Mouse (Mus musculus) heart, postnatal 10 days (tissue): ENCODE measurements at regions not wholly inside any gene's neighbourhood (a gene's known extent, or its start where the extent isn't known, plus 50 kb on each side); places are given as distances from the start of the nearest gene placed in this dataset.

ENCODE experiments used
- DNase-seq, 2 experiments: peaks; one replicate each; pipeline ENCODE4 v3.0.0; 2021
- intact Hi-C: fragments of 180-260 bp; cut with DNase I; formaldehyde crosslinking; loops from one replicate; pipeline ENCODE4 v1.15.1; 2025

DNA sequence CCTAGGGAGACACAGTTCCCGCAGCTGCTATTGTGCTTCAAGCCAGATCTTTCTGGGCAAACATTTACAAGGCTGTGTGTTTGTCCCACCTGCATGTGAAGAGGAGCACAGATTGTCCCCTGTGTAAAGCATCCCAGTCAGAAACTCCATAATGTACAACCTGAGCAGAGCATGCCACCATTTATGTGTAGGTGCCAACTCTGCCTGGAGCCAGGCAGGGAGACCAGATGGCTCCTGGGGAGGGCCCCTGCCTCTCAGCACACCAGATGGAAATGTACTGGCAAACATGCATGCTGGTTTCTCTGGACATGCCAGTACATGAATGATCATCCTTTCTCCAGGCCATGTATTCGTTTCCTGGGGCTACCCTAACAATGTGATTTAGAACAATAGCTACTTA is 98.6 kb upstream of the Foxp3 start:
- intact Hi-C loops = loop anchor here (2.0 to 5.0 kb wide), 2 partner anchors 170 to 217 kb away; no protein-coding TSS in a partner anchor
- no peak for DNase-seq

DNA sequence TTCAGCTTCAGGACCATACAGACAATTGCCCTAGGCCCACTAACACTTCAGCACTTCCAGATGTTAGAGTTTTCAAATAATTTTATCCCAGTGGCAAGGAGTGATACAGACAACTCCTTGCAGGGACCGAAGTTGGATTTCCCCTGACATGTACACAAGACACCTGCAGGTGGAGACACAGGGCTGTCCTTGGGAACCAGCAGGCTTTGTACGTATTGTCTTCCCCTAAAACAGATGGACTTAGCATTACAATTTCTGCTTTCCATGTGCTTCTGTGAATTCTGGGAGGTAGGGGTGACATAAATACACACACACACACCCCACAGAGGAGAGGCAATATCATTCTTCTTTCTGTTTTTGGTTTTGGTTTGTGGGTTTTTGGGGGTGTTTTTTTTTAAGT is 98.2 kb upstream of the Usp27x start:
- DNase-seq = peak; percentile 23 to 27
- intact Hi-C loops = loop anchor here (2.0 to 5.0 kb wide), 2 partner anchors 171 to 218 kb away; no protein-coding TSS in a partner anchor

DNA sequence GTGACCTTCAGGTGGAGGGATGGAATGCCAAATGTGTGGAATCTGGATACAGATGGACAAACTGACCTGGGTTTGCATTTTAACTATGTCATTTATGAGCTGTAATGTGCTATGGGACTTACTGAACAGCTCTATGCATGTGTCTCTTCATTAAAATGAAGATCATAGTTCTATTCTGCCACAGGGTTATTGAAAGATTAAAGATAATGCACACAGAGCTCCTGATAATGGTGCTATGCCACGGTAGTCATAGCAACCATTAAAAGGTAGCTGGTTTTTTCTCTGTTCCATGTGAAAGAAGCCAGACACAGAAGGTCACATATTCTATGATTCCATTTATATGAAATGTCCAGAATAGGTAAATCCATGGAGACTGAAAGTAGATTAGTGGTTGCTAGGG is 94.2 kb upstream of the Usp27x start:
- intact Hi-C loops = loop anchor here (5.0 kb wide), 1 partner anchor 222 kb away; no protein-coding TSS in a partner anchor
- DNase-seq = no peak

DNA sequence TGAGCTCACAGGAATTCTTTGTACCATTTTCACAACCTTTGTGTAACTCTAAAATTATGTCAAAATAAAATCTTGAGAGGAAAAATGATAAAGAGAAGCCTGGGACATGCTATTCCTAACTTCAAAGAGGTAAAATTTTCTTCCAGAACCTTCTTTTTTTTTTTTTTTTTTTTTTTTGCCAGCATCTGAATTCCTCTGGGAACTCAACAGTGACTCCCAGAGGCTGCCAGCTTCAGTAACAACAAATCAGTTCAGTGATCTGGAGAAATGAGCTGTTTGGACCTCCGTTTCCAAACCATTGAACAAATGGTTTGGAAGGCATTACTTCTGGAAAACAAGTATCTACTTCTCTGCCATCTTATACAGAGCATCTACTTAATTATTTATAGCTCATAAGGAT is 92.4 kb upstream of the Usp27x start:
- DNase-seq = no peak
- intact Hi-C loops = no loop called here

DNA sequence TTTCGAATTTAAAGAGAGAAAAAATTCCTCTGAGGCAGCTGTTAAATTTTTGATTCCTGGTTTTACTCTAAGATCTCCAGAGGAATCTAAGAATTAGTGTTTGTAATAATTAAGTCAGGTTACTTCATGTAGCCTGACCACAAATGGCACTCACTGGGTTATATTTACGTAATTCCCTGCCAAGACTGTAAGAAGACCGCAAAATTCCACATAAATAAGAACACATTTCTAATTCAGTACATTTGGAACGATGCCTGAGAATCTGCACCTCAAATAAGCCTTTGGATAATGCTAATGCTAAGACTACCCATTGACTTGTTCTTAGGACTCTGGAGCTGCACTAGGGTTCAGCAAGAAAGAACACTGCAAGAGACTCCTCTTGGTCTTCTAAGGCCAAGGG is 81.2 kb upstream of the Usp27x start:
- intact Hi-C loops = no loop called here
- DNase-seq = no peak

DNA sequence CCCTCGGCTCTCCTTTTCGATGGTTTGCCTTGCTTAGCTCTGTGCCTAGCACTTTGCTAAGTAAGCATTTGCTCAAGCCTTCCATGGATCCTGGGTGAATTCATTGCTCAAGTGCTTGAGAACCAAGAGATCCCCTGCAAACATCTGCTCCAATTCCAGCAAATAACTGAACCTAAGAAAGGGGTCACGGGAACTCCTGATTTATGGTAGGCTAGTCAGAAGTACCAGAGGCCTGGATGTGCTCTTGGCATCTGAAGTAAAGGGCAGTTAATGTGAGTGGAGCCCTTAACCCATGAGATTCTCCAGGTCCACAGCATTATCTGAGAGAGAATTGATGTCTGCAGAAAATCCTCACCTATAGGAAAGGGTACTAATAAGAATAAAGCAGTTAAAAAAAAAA is 69.4 kb upstream of the Usp27x start:
- intact Hi-C loops = no loop called here
- no peak for DNase-seq

DNA sequence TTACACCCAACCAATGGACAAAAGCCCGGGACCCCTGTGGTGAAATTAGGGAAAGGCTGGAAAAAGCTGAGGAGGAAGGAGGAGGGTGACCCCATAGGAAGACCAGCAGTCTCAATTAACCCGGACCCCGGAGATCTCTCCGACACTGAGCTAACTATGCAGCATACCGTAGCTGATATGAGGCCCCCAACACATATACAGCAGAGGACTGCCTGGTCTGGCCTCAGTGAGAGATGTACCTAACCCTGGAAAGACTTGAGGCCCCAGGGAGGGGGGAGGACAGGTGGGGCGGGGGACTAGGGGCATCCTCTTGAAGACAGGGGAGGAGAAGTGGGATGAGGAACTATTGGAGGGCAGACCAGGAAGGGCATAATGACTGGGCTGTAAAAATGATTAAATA is 69.0 kb upstream of the Usp27x start:
- DNase-seq = no peak
- intact Hi-C loops = no loop called here

DNA sequence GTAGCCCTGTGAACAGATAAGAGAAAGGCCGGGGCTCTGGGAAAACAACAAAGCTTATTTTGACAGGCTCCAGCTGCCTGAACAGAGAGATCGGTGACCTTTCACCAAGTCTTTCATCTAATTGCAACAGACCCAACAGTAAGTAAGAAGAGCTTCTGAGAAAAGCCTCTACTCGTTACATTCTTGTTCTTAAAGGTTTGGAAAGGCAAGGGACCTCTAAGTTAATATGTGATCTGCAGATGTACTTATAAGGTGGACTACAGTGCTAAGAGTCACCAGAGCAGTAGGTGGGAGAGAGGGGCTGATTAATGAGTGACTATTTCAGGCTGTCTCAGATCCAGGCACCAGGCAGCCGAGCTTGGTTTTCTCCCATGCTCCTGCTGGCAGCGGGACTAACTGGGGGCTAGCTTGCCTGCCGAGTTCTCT is 68.4 kb upstream of the Usp27x start:
- intact Hi-C loops = no loop called here

DNA sequence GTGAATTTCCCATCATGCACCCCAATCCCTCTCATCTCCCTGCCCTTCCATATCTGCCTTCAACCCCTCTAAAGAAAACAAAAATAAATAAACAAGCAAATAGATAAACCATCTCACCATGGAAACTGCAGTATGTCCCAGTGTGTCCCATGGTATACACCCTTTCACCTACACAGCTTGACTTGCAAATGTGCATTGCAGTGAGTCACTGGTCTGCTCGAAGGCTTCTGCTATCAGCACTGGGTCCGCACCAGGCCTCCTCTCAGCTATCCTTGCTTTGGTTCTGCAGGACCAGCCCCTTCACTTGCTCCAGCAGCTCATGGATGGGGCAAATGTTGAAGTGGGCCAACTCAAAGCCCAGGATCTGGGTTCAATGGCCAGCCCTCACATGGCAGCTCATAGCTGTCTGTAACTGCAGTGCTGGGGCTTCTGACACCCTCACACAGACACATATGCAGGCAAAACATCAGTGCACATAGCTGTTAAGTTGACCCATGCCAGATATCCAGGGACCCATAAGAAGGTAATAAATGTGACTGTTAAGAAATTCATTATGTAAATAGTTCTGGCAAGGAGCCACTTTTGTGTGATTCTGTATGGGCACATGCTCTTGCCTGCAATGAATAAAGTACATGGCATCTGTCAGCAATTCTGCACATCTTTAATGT is 59.9 kb upstream of the Usp27x start:
- intact Hi-C loops = no loop called here
- no peak for DNase-seq

More for the DNA sequence above, 68.4 kb upstream of the Usp27x start:
- peak in 1 of 2 experiments; percentile 17 for DNase-seq

DNA sequence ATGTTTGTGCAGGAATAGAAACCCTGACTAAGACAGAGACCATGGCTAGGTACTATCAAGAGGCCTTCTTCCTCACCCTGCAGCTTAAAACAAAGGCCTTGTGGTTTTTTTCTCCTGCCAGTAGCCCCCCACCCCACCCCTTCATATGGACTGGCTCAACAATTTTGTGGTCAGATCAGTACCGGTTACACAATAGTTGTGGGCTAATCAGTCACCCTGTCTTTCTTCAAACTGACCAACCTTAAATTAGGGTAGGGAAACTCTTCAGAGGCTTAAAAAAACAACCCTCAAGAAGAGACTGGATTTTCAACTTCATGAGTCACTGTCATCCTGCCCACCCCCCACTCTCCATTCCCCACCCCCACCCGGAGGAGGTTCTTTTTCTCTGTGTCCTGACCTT is 58.6 kb upstream of the Usp27x start:
- DNase-seq = no peak
- intact Hi-C loops = no loop called here

DNA sequence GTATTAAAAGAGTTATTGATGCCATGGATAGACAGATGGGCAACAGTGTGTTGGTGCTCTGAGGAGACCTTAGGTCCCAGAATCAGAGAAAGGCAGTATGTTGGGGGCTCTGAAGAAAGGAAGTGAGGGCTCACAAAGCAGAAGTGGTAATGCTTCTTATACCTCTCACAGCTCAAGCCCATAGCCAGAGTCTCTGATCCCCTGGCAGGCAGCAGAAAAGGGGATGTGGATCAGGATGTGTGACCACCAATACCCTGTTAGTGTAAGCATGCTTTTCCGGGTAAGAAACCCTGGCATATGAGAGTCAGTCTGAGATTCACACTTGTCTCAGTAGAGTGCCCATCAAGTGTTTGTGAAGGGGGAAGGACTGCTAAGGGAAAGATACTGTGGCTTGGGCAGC is 54.8 kb upstream of the Usp27x start:
- intact Hi-C loops = no loop called here

DNA sequence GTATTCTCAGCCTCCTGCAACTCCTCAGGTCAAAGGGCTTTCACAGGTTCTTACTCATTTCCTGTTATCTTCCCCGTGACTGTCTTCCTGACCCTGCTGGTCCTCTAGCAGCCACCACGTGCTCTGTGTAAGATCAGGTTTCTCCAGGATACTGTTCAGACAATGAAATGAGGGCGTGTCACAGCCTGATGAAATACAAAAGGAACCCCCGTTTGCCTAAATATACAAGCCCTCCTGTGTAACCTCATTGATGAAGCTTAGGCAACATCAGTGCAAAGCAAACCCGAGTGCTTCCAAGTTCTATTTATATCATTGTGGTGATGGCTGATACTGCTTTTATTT is 53.9 kb upstream of the Usp27x start:
- DNase-seq = no peak
- intact Hi-C loops = no loop called here

More for the DNA sequence above, 54.8 kb upstream of the Usp27x start:
- no peak for DNase-seq

DNA sequence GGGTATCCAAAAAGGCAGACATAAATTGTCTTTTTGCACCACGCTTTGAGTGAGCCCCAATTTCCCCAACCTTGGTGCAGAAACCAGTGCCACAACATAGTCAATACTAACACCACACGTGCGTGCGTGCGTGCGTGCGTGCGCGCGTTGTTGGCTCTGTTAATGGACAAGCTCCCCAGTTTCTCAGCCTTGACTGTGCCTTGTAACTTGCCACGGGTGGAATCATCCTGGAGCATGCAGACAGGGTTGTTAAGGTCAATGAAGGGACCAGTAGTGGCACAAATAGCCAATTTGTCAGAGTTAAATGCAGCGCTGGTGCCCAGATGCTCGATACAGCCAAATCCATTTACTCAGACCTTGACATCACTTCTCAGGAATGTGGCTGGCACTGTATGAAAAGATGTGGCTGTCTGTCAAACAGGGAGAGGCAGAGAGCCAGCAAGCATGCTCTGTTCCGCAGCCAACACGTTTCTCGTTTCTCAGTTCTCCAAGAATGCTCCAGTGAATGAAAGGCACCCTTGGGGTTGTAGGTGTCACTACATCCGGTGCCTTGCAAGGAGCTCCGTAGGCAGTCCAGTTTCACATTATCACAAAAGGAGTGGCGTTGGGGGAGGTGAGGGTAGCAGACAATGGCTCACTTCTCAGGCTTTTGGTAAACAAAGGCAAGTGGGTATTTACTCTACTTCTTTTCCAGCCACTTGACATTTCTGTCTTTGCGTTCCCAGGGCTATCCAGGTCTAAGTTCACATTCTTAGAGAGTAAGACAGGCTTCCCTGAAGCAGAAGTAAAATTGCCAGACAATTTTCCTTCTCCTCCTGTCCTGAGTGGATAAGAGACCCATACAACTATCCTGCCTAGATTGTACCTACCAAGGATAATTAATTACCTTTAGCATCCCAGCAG is 53.2 kb upstream of the Usp27x start:
- intact Hi-C loops = no loop called here
- DNase-seq = peak; percentile 29 to 52
